17 mouse cellular contexts compared by ENCODE assay signal in genomic region chr16:24542864-24543263, GRCm38 (mm10).
A peak's percentile ranks its signal among the peaks of the same experiment; 100 is the strongest.
DNase-seq lines count a peak whose midpoint lies in the region; ATAC-seq and TF ChIP-seq lines count a peak whose summit lies in the region.
"Had no signal": no experiment of that assay in that cellular context is flagged by ENCODE, and none has a peak within 500 bp of the region (broad histone marks: within the 10 kb centered on the region; RNA-seq: fewer than 3 reads in every experiment).

No protein-coding gene starts in this region.

- no peaks in the 10 kb centered on the region; the same call in 1 of the 2 replicates for H3K4me1 ChIP-seq in forebrain, embryonic 16.5 days (replicated peaks; ENCODE audit: control insufficient read depth, insufficient read depth, low read length)
- H3K4me1 ChIP-seq in forebrain, embryonic 10.5 days = no peaks in the 10 kb centered on the region
- H3K4me1 ChIP-seq: stomach, embryonic 15.5 days had no signal

- 74% methylated on average over 7 of the region's 7 CpGs for WGBS in forebrain, embryonic 16.5 days
- WGBS in forebrain, embryonic 10.5 days = 91% methylated on average over 7 of the region's 7 CpGs

- H3K9ac ChIP-seq in forebrain, embryonic 16.5 days (replicated peaks; ENCODE audit: low read depth, low read length) = no peak overlapping the region
- H3K9ac ChIP-seq: liver, embryonic 14.5 days; stomach, embryonic 15.5 days had no signal

- ATAC-seq in forebrain, embryonic 16.5 days = peak; percentile 67
- ATAC-seq: intestine, embryonic 16.5 days had no signal

- no peaks in the 10 kb centered on the region for H3K36me3 ChIP-seq in forebrain, embryonic 16.5 days (ENCODE audit: control insufficient read depth, insufficient read depth)
- no peaks in the 10 kb centered on the region for H3K36me3 ChIP-seq in forebrain, embryonic 10.5 days (replicated peaks)
- H3K36me3 ChIP-seq: stomach, embryonic 15.5 days had no signal

- no peak overlapping the region for H3K4me3 ChIP-seq in forebrain, embryonic 16.5 days (replicated peaks; ENCODE audit: low read length)
- no peak overlapping the region for H3K4me3 ChIP-seq in forebrain, embryonic 10.5 days
- H3K4me3 ChIP-seq in left cerebral cortex, adult 2 months = no peak overlapping the region
- H3K4me3 ChIP-seq: myocyte; stomach, embryonic 15.5 days had no signal

- no peaks in the 10 kb centered on the region for H3K9me3 ChIP-seq in forebrain, embryonic 16.5 days (ENCODE audit: control insufficient read depth, low read length)
- no peaks in the 10 kb centered on the region for H3K9me3 ChIP-seq in forebrain, embryonic 10.5 days
- H3K9me3 ChIP-seq: stomach, embryonic 15.5 days had no signal

- no peak overlapping the region for H3K4me2 ChIP-seq in forebrain, embryonic 16.5 days (ENCODE audit: low read length)
- H3K4me2 ChIP-seq: stomach, embryonic 15.5 days had no signal

- no peak for TF ChIP-seq CTCF in left cerebral cortex, adult 2 months (IDR thresholded peaks at IDR 0.05)

- H3K27ac ChIP-seq in forebrain, embryonic 16.5 days (ENCODE audit: low read length) = no peak overlapping the region
- no peak overlapping the region for H3K27ac ChIP-seq in forebrain, embryonic 10.5 days
- peak overlapping the region; percentile 12; the same call in 1 of the 2 replicates for H3K27ac ChIP-seq in left cerebral cortex, adult 2 months
- H3K27ac ChIP-seq: kidney, postnatal 0 days; liver, embryonic 14.5 days; stomach, embryonic 15.5 days had no signal

- H3K27me3 ChIP-seq in forebrain, embryonic 16.5 days (replicated peaks; ENCODE audit: control insufficient read depth, insufficient read depth, low read length) = no peaks in the 10 kb centered on the region
- no peaks in the 10 kb centered on the region for H3K27me3 ChIP-seq in forebrain, embryonic 10.5 days (ENCODE audit: poor library complexity, severe bottlenecking)
- H3K27me3 ChIP-seq: stomach, embryonic 15.5 days had no signal

- DNase-seq in forebrain, embryonic 10.5 days (ENCODE audit: extremely low spot score, low spot score) = no peak
- DNase-seq in left cerebral cortex, adult 2 months (ENCODE audit: extremely low spot score in 1 of 2, low spot score in 2 of 2) = no peak
- DNase-seq in left cerebral cortex, postnatal 36 days (ENCODE audit: low spot score in 2 of 2) = no peak
- DNase-seq in right cerebral cortex, adult 2 months (ENCODE audit: low spot score in 2 of 2) = peak; percentile 17 to 39
- DNase-seq in right cerebral cortex, postnatal 4 days = no peak
- DNase-seq in heart, postnatal 36 days = no peak
- no peak for DNase-seq in spleen, adult 18-20 months
- DNase-seq: adrenal gland, postnatal 10 days; B cell, adult 2 months; cerebellum, postnatal 14 days; thymus, postnatal 25 days had no signal

- intact Hi-C loops in left cerebral cortex, adult 2 months (cut with DNase I) = no loop called here
- intact Hi-C loops in left cerebral cortex, postnatal 36 days (cut with DNase I) = no loop called here
- intact Hi-C loops in heart, postnatal 36 days (cut with DNase I) = no loop called here

Comparison
In these comparisons a context has a peak if more than half of its experiments do, and no peak if none do; other contexts are left out.
1. DNase-seq: peak in right cerebral cortex, adult 2 months (2 of 2); none in forebrain, embryonic 10.5 days (single experiment), left cerebral cortex, adult 2 months (0 of 2), left cerebral cortex, postnatal 36 days (0 of 2), right cerebral cortex, postnatal 4 days (single experiment), heart, postnatal 36 days (0 of 2) and spleen, adult 18-20 months (0 of 2).